In the genomic region with DNA sequence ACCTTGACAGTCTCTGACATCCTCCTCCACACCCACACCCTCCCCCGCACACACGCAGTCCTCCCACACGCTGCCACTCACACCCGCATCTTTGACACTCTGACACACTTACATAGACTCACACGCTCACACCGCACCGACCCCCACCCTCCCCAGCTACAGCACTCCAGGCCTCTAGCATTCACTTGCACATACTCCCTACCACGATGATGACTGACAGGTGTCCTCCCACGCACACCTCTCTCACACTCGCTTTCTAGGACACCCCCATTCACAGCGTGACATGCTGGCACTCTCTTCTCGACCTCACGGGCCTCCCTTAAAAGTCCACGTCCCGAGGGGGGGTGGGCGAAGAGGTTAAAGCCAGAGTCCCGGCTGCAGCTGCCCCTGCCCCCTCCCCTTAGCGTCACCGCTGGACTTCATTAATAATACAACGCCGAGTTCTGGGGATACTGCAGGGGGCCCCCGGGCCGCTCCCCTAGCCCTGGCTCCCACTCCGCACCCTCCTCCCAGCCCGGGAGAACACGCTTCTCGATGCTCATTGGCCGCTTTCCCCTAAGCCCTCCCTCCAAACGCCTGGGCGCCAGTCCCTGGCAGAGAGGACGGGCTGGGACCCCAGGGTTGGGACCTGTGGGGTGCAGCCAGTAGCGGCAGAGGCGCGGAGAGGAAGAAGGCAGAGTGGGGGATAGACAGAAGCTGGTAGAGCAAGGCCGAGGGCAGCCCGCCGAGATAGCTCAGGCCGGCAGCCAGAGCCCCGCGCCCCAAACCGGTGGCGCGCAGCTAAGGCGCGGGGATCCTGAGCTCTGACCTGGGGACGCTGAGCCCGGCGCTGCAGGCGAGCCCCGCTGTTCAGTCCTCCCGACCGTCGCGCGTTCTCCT, we compare ENCODE assay signal across 8 mouse cellular contexts. TPM values are rescaled to one million over a fixed set of nuclear protein-coding genes. Genes with fewer than 3 reads are reported as not detected.
A peak's percentile ranks its signal among the peaks of the same experiment; 100 is the strongest.
DNase-seq lines count a peak whose midpoint lies in the region; ATAC-seq and TF ChIP-seq lines count a peak whose summit lies in the region.

A gene (plus strand): TSS at position 322 of the 879 bp plus-strand sequence.

- ATAC-seq in embryonic facial prominence, embryonic 12.5 days (ENCODE audit: insufficient number of reproducible peaks, insufficient read depth, low FRiP score, low TSS enrichment), result no peak

- peaks cover 15% of the 10 kb centered on the region for H3K4me1 ChIP-seq in embryonic facial prominence, embryonic 12.5 days
- H3K4me1 ChIP-seq in lung, adult 2 months (ENCODE audit: control insufficient read depth, insufficient read depth, low read length), result 0 out of 2 replicates have a peak, but pooled peaks cover 4% of the 10 kb centered on the region

- H3K36me3 ChIP-seq in embryonic facial prominence, embryonic 12.5 days, result no peaks in the 10 kb centered on the region

- peak; percentile 36 for DNase-seq in urinary bladder, postnatal 14 days (ENCODE audit: low spot score)
- DNase-seq in urinary bladder, adult 18-20 months (ENCODE audit: low spot score in 2 of 2), result no peak
- DNase-seq in heart, postnatal 4 days, result peak; percentile 75
- DNase-seq in layer of hippocampus, adult 18-20 months (ENCODE audit: low spot score in 2 of 2), result peak in 1 of 2 experiments; percentile 80
- DNase-seq in lung, adult 2 months, result peak; percentile 66
- peak; percentile 88 to 90 for DNase-seq in right cerebral cortex, postnatal 10 days (ENCODE audit: low spot score in 2 of 2)
- no peak for DNase-seq in urinary bladder, adult 2 months (ENCODE audit: low spot score)

- H3K9ac ChIP-seq in embryonic facial prominence, embryonic 12.5 days, result peak within 1 kb of the TSS; percentile 53

- peak within 1 kb of the TSS; percentile 44 for H3K4me3 ChIP-seq in embryonic facial prominence, embryonic 12.5 days
- peak within 1 kb of the TSS; percentile 59 for H3K4me3 ChIP-seq in lung, adult 2 months (replicated peaks; ENCODE audit: extremely low read depth, low read depth, low read length)

- TF ChIP-seq POLR2A in lung, adult 2 months (IDR thresholded peaks at IDR 0.05; ENCODE audit: borderline replicate concordance, extremely low read depth, low read depth, low read length), result no peak

- under 1% methylated on average over 55 of the region's 55 CpGs for WGBS in embryonic facial prominence, embryonic 12.5 days
- under 1% methylated on average over 55 of the region's 55 CpGs for WGBS in lung, adult 2 months

- peak within 1 kb of the TSS; percentile 72 for H3K4me2 ChIP-seq in embryonic facial prominence, embryonic 12.5 days (replicated peaks)

- peaks cover 94% of the 10 kb centered on the region for H3K27me3 ChIP-seq in embryonic facial prominence, embryonic 12.5 days

- no peaks in the 10 kb centered on the region for H3K9me3 ChIP-seq in embryonic facial prominence, embryonic 12.5 days

- H3K27ac ChIP-seq in embryonic facial prominence, embryonic 12.5 days, result no peak within 1 kb of the TSS

- TF ChIP-seq CTCF in lung, adult 2 months (IDR thresholded peaks at IDR 0.05; ENCODE audit: insufficient read depth, low read length), result no peak

RNA-seq across cellular contexts. Expression of the gene that starts here (rescaled TPM):
- 0.39 and 1.0 TPM in 2 replicates for polyA plus RNA-seq in embryonic facial prominence, embryonic 12.5 days (2016; fragmentation: Nextera tagmentation; extraction: Ambion mirVana)
- total RNA-seq in heart, postnatal 4 days (2021), result 10 to 100 TPM; 19.1 to 21.2 TPM
- total RNA-seq in layer of hippocampus, adult 18-20 months (2021), result 10 to 100 TPM; 59.9 to 65.4 TPM
- polyA plus RNA-seq in lung, adult 2 months (2012; rRNA removed), result 20.0 and 22.1 TPM in 2 replicates
- 0.07 and 0.15 TPM in 2 replicates for polyA plus RNA-seq in urinary bladder, adult 2 months (2012; rRNA removed)

Comparison
In these comparisons a context has a peak if more than half of its experiments do, and no peak if none do; other contexts are left out.
1. RNA of the gene that starts here (polyA plus RNA-seq): 20.0 to 22.1 TPM in lung, adult 2 months; 0.39 to 1.0 TPM in embryonic facial prominence, embryonic 12.5 days and 0.07 to 0.15 TPM in urinary bladder, adult 2 months; every median in the first group is over 10 times any median in the second.
2. DNase-seq: peak in urinary bladder, postnatal 14 days (single experiment), heart, postnatal 4 days (single experiment), lung, adult 2 months (single experiment) and right cerebral cortex, postnatal 10 days (2 of 2); none in urinary bladder, adult 18-20 months (0 of 2) and urinary bladder, adult 2 months (single experiment).